24 mouse cellular contexts compared by ENCODE assay signal in genomic region chr12:76042301-76042700, GRCm38 (mm10).
A peak's percentile ranks its signal among the peaks of the same experiment; 100 is the strongest.
DNase-seq lines count a peak whose midpoint lies in the region; ATAC-seq and TF ChIP-seq lines count a peak whose summit lies in the region.
"Had no signal": no experiment of that assay in that cellular context is flagged by ENCODE, and none has a peak within 500 bp of the region (broad histone marks: within the 10 kb centered on the region; RNA-seq: fewer than 3 reads in every experiment).

No protein-coding gene starts in this region.

- peak; percentile 43 for DNase-seq in urinary bladder, postnatal 14 days (ENCODE audit: low spot score)
- DNase-seq in urinary bladder, adult 2 months (ENCODE audit: low spot score): no peak
- DNase-seq in R1 (ENCODE audit: low read depth, low spot score): peak; percentile 69
- DNase-seq in embryonic facial prominence, embryonic 10.5 days (ENCODE audit: low spot score): peak; percentile 16
- DNase-seq in urinary bladder, postnatal 36 days (ENCODE audit: low spot score in 2 of 2): peak; percentile 37 to 59
- no peak for DNase-seq in layer of hippocampus, postnatal 25 days (ENCODE audit: extremely low spot score in 1 of 2, low spot score in 1 of 2)
- DNase-seq: adrenal gland, adult 2 months; adrenal gland, postnatal 25 days; cerebellum, adult 11-12 months; cerebellum, adult 8-10 months; cerebellum, postnatal 10 days; cerebellum, postnatal 36 days; embryo, embryonic 11 days; forebrain, postnatal 0 days; gastrocnemius, adult 2 months; gastrocnemius, postnatal 14 days; heart, adult 18-20 months; heart, postnatal 14 days had no signal

- no peak overlapping the region for H3K4me2 ChIP-seq in intestine, postnatal 0 days (replicated peaks; ENCODE audit: low read depth)
- H3K4me2 ChIP-seq: heart, embryonic 12.5 days; hindbrain, embryonic 12.5 days; hindbrain, embryonic 15.5 days had no signal

- H3K9me3 ChIP-seq in embryonic facial prominence, embryonic 10.5 days: no peaks in the 10 kb centered on the region
- no peaks in the 10 kb centered on the region for H3K9me3 ChIP-seq in intestine, postnatal 0 days (ENCODE audit: control insufficient read depth)
- H3K9me3 ChIP-seq: heart, embryonic 12.5 days; hindbrain, embryonic 12.5 days; hindbrain, embryonic 15.5 days had no signal

- H3K4me1 ChIP-seq in embryonic facial prominence, embryonic 10.5 days: no peaks in the 10 kb centered on the region
- no peaks in the 10 kb centered on the region for H3K4me1 ChIP-seq in intestine, postnatal 0 days (replicated peaks; ENCODE audit: control insufficient read depth, insufficient read depth, low read length)
- H3K4me1 ChIP-seq: hindbrain, embryonic 12.5 days; hindbrain, embryonic 15.5 days had no signal

- H3K27ac ChIP-seq in embryonic facial prominence, embryonic 10.5 days (replicated peaks): no peak overlapping the region
- H3K27ac ChIP-seq in intestine, postnatal 0 days (ENCODE audit: low read depth, low read length): no peak overlapping the region
- H3K27ac ChIP-seq: gastrocnemius, adult 2 months; hindbrain, embryonic 12.5 days; hindbrain, embryonic 15.5 days had no signal

- H3K4me3 ChIP-seq in embryonic facial prominence, embryonic 10.5 days: no peak overlapping the region
- H3K4me3 ChIP-seq in intestine, postnatal 0 days (ENCODE audit: low read depth, low read length): no peak overlapping the region
- H3K4me3 ChIP-seq: gastrocnemius, adult 2 months; heart, embryonic 12.5 days; hindbrain, embryonic 12.5 days; hindbrain, embryonic 15.5 days had no signal

- WGBS in embryonic facial prominence, embryonic 10.5 days: 85% methylated on average over 8 of the region's 8 CpGs
- WGBS in intestine, postnatal 0 days: 85% methylated on average over 8 of the region's 8 CpGs

- H3K27me3 ChIP-seq in embryonic facial prominence, embryonic 10.5 days (replicated peaks; ENCODE audit: low read depth, poor library complexity, severe bottlenecking): no peaks in the 10 kb centered on the region
- H3K27me3 ChIP-seq in intestine, postnatal 0 days (replicated peaks; ENCODE audit: control insufficient read depth, insufficient read depth, low read length): no peaks in the 10 kb centered on the region
- H3K27me3 ChIP-seq: heart, embryonic 12.5 days; hindbrain, embryonic 12.5 days; hindbrain, embryonic 15.5 days had no signal

- TF ChIP-seq CTCF in intestine, postnatal 0 days (IDR thresholded peaks at IDR 0.05; ENCODE audit: low read depth): no peak

- no peak for ATAC-seq in intestine, postnatal 0 days
- ATAC-seq: CD4-positive, CD25-positive, alpha-beta regulatory T cell, adult 4 months; forebrain, embryonic 14.5 days; forebrain, postnatal 0 days had no signal

- H3K36me3 ChIP-seq in embryonic facial prominence, embryonic 10.5 days (replicated peaks): peaks cover 94% of the 10 kb centered on the region
- H3K36me3 ChIP-seq in intestine, postnatal 0 days (ENCODE audit: control insufficient read depth, insufficient read depth): peaks cover 57% of the 10 kb centered on the region

- no peak overlapping the region for H3K9ac ChIP-seq in intestine, postnatal 0 days (ENCODE audit: low read depth, low read length)
- H3K9ac ChIP-seq: forebrain, postnatal 0 days; heart, embryonic 12.5 days; hindbrain, embryonic 12.5 days; hindbrain, embryonic 15.5 days had no signal

Comparison
In these comparisons a context has a peak if more than half of its experiments do, and no peak if none do; other contexts are left out.
1. DNase-seq: peak in urinary bladder, postnatal 14 days (single experiment), R1 (single experiment), embryonic facial prominence, embryonic 10.5 days (single experiment) and urinary bladder, postnatal 36 days (2 of 2); none in urinary bladder, adult 2 months (single experiment) and layer of hippocampus, postnatal 25 days (0 of 2).